Mouse (Mus musculus) CH12.LX (cell line): ENCODE results near the gene Psmd11. TPM values are rescaled to one million over a fixed set of nuclear protein-coding genes. Genes with fewer than 3 reads are reported as not detected.

ENCODE experiments used
- DNase-seq: peaks from one replicate; pipeline ENCODE4 v3.0.0-alpha.2; 2013; ENCODE audit errors: extremely low read depth
- H3K27ac ChIP-seq: 2 replicates; pipeline ENCODE4 v1.5.1; 2012; ENCODE audit warnings: low read depth, mild to moderate bottlenecking, control low read depth, moderate library complexity; ENCODE audit not compliant: insufficient read depth
- H3K27me3 ChIP-seq: replicated peaks from 2 replicates; pipeline ENCODE3; 2012; ENCODE audit warnings: inconsistent platforms
- H3K36me3 ChIP-seq, 2 experiments: replicated peaks in 1 of 2; 2 replicates each; pipeline versions ENCODE3 to v1.6.1; 2012; ENCODE audit warnings: inconsistent platforms in 1 of 2, low read length in 1 of 2, mild to moderate bottlenecking in 1 of 2, mixed read lengths in 1 of 2, moderate library complexity in 1 of 2; ENCODE audit not compliant: control insufficient read depth in 1 of 2, insufficient read depth in 1 of 2
- H3K4me1 ChIP-seq, 2 experiments: 2 replicates each; pipeline ENCODE4 v1.6.1; 2012; ENCODE audit warnings: inconsistent platforms in 1 of 2, moderate library complexity in 1 of 2; ENCODE audit not compliant: insufficient read depth in 2 of 2, control insufficient read depth in 1 of 2
- H3K4me2 ChIP-seq: 2 replicates; pipeline ENCODE4 v1.6.1; 2012; ENCODE audit warnings: low read depth, mild to moderate bottlenecking, control low read depth; ENCODE audit not compliant: poor library complexity, insufficient read depth, severe bottlenecking
- H3K4me3 ChIP-seq, 3 experiments: fragments of 150-350 bp in 1 of 3; sonication (generic) in 1 of 3; replicated peaks in 1 of 3; 2 replicates each; pipeline versions ENCODE3 to v1.5.1; 2011 to 2012; ENCODE audit warnings: low read depth in 2 of 3, low read length in 2 of 3, mild to moderate bottlenecking in 2 of 3, moderate library complexity in 2 of 3, control low read depth in 1 of 3, improper control_type of control experiment in 1 of 3, inconsistent platforms in 1 of 3, mixed read lengths in 1 of 3; ENCODE audit not compliant: poor library complexity in 1 of 3
- H3K79me2 ChIP-seq: replicated peaks from 2 replicates; pipeline ENCODE4 v1.6.1; 2012; ENCODE audit warnings: mild to moderate bottlenecking, moderate library complexity; ENCODE audit not compliant: control insufficient read depth, poor library complexity, insufficient read depth, severe bottlenecking; ENCODE audit errors: extremely low read depth
- H3K9ac ChIP-seq: 2 replicates; pipeline ENCODE4 v1.6.1; 2012; ENCODE audit warnings: low read depth, mild to moderate bottlenecking, control low read depth, moderate library complexity; ENCODE audit not compliant: insufficient read depth
- H3K9me3 ChIP-seq: replicated peaks from 2 replicates; pipeline ENCODE3; 2012; ENCODE audit warnings: low read length, inconsistent platforms, mixed read lengths
- CHD2 ChIP-seq: IDR thresholded peaks from 2 replicates; pipeline ENCODE4 v1.6.1; 2011; ENCODE audit warnings: low read length, improper control_type of control experiment
- CTCF ChIP-seq, 2 experiments: IDR thresholded peaks in 1 of 2; conservative IDR thresholded peaks in 1 of 2; 2 replicates each; pipeline ENCODE4 v1.5.1; 2011 to 2012; ENCODE audit warnings: low read depth in 2 of 2, low read length in 2 of 2, improper control_type of control experiment in 1 of 2, inconsistent platforms in 1 of 2, mild to moderate bottlenecking in 1 of 2, moderate library complexity in 1 of 2
- E2F4 ChIP-seq: IDR thresholded peaks from 2 replicates; pipeline ENCODE4 v1.6.1; 2011; ENCODE audit warnings: low read depth, low read length, improper control_type of control experiment; ENCODE audit not compliant: insufficient replicate concordance
- ELF1 ChIP-seq: IDR thresholded peaks from 2 replicates; pipeline ENCODE4 v1.6.1; 2014; ENCODE audit warnings: low read depth, mild to moderate bottlenecking, inconsistent platforms, low read length, improper control_type of control experiment
- EP300 ChIP-seq: IDR thresholded peaks from 2 replicates; pipeline ENCODE4 v1.6.1; 2011; ENCODE audit warnings: low read length, improper control_type of control experiment
- ETS1 ChIP-seq: conservative IDR thresholded peaks from 2 replicates; pipeline ENCODE4 v1.6.1; 2012; ENCODE audit warnings: low read depth, mild to moderate bottlenecking, inconsistent platforms, low read length, improper control_type of control experiment, moderate library complexity
- GABPA ChIP-seq: IDR thresholded peaks from 2 replicates; pipeline ENCODE4 v1.6.1; 2012; ENCODE audit warnings: low read depth, low read length, improper control_type of control experiment, inconsistent platforms; ENCODE audit not compliant: insufficient replicate concordance
- IRF4 ChIP-seq: IDR thresholded peaks from 2 replicates; pipeline ENCODE4 v1.6.1; 2014; ENCODE audit warnings: low read depth, mild to moderate bottlenecking, inconsistent platforms, low read length, improper control_type of control experiment
- JUN ChIP-seq: IDR thresholded peaks from 2 replicates; pipeline ENCODE4 v1.6.1; 2011; ENCODE audit warnings: low read depth, mild to moderate bottlenecking, low read length, improper control_type of control experiment, moderate library complexity; ENCODE audit not compliant: insufficient read depth
- JUND ChIP-seq: conservative IDR thresholded peaks from 2 replicates; pipeline ENCODE4 v1.6.1; 2011; ENCODE audit warnings: low read depth, low read length, improper control_type of control experiment
- KAT2A ChIP-seq: IDR thresholded peaks from 2 replicates; pipeline ENCODE4 v1.6.1; 2012; ENCODE audit warnings: low read length, improper control_type of control experiment, inconsistent platforms; ENCODE audit not compliant: insufficient replicate concordance
- MAZ ChIP-seq: IDR thresholded peaks from 2 replicates; pipeline ENCODE4 v1.6.1; 2012; ENCODE audit warnings: low read depth, mild to moderate bottlenecking, inconsistent platforms, low read length, improper control_type of control experiment, moderate library complexity
- MEF2A ChIP-seq: IDR thresholded peaks from 2 replicates; pipeline ENCODE4 v1.6.1; 2014; ENCODE audit warnings: low read depth, mild to moderate bottlenecking, inconsistent platforms, low read length, improper control_type of control experiment, borderline replicate concordance
- MXI1 ChIP-seq: IDR thresholded peaks from 2 replicates; pipeline ENCODE4 v1.6.1; 2011; ENCODE audit warnings: mild to moderate bottlenecking, low read depth, low read length, improper control_type of control experiment
- MYC ChIP-seq: IDR thresholded peaks from 2 replicates; pipeline ENCODE4 v1.6.1; 2011; ENCODE audit warnings: low read depth, mild to moderate bottlenecking, improper control_type of control experiment, low read length
- NELFE ChIP-seq: IDR thresholded peaks from 2 replicates; pipeline ENCODE4 v1.6.1; 2011; ENCODE audit warnings: low read depth, low read length, improper control_type of control experiment
- NRF1 ChIP-seq: IDR thresholded peaks from 2 replicates; pipeline ENCODE4 v1.6.1; 2014; ENCODE audit warnings: low read depth, mild to moderate bottlenecking, inconsistent platforms, low read length, improper control_type of control experiment, moderate library complexity
- PAX5 ChIP-seq: IDR thresholded peaks from 2 replicates; pipeline ENCODE4 v1.6.1; 2012; ENCODE audit warnings: low read length, inconsistent platforms, mixed read lengths
- RAD21 ChIP-seq: IDR thresholded peaks from 2 replicates; pipeline ENCODE4 v1.6.1; 2011; ENCODE audit warnings: low read depth, mild to moderate bottlenecking, low read length, improper control_type of control experiment, moderate library complexity
- RCOR1 ChIP-seq: conservative IDR thresholded peaks from 2 replicates; pipeline ENCODE4 v1.6.1; 2012; ENCODE audit warnings: low read depth, mild to moderate bottlenecking, inconsistent platforms, low read length, improper control_type of control experiment
- SIN3A ChIP-seq: IDR thresholded peaks from 2 replicates; pipeline ENCODE4 v1.6.1; 2012; ENCODE audit warnings: low read length, improper control_type of control experiment, inconsistent platforms
- SMC3 ChIP-seq: IDR thresholded peaks from 2 replicates; pipeline ENCODE4 v1.6.1; 2011; ENCODE audit warnings: low read depth, low read length, improper control_type of control experiment
- TCF12 ChIP-seq: IDR thresholded peaks from 2 replicates; pipeline ENCODE4 v1.6.1; 2014; ENCODE audit warnings: low read depth, mild to moderate bottlenecking, inconsistent platforms, low read length, improper control_type of control experiment
- UBTF ChIP-seq: IDR thresholded peaks from 2 replicates; pipeline ENCODE4 v1.6.1; 2012; ENCODE audit warnings: low read depth, mild to moderate bottlenecking, inconsistent platforms, low read length, improper control_type of control experiment, moderate library complexity
- USF2 ChIP-seq: conservative IDR thresholded peaks from 2 replicates; pipeline ENCODE4 v1.6.1; 2011; ENCODE audit warnings: low read depth, low read length, improper control_type of control experiment
- ZC3H11A ChIP-seq: IDR thresholded peaks from 2 replicates; pipeline ENCODE4 v1.6.1; 2012; ENCODE audit warnings: low read depth, mild to moderate bottlenecking, inconsistent platforms, low read length, improper control_type of control experiment
- ZMIZ1 ChIP-seq: IDR thresholded peaks from 2 replicates; pipeline ENCODE4 v1.6.1; 2012; ENCODE audit warnings: low read depth, mild to moderate bottlenecking, inconsistent platforms, low read length, improper control_type of control experiment
- ZNF384 ChIP-seq: IDR thresholded peaks from 2 replicates; pipeline ENCODE4 v1.6.1; 2012; ENCODE audit warnings: low read depth, low read length, improper control_type of control experiment, inconsistent platforms
- dilution Hi-C: fragments of 300-500 bp; cut with MboI; formaldehyde crosslinking; loops from 2 replicates; pipeline ENCODE4 v1.14.3; 2020; ENCODE audit warnings: low sequenced_read_pairs; ENCODE audit not compliant: extremely low pct_unique_long_range_greater_than_20kb, extremely low pct_ligation_motif_present
- in situ Hi-C: fragments of 300-500 bp; cut with MboI; formaldehyde crosslinking; loops from 3 replicates; pipeline ENCODE4 v1.14.3; 2019; ENCODE audit warnings: low sequenced_read_pairs, low pct_ligation_motif_present, low pct_unique_long_range_greater_than_20kb, mixed read lengths
- polyA plus RNA-seq: library from polyadenylated mRNA; unstranded; fragments of >175 nt; gene quantifications from 2 replicates; pipeline ENCODE4 v1.2.1, GENCODE M21; 2012; ENCODE audit warnings: low read depth; ENCODE audit not compliant: insufficient read length
- total RNA-seq, 2 experiments: library from RNA; depleted of rRNA; stranded (reverse); fragments of 300-350 nt in 1 of 2; fragments of >200 nt in 1 of 2; gene quantifications; 2 replicates each; pipeline ENCODE4 v1.2.3; 2012 to 2014

The Psmd11 gene
- total and polyA plus RNA-seq, 3 experiments: 116 to 191 (median 141) TPM

DNA sequence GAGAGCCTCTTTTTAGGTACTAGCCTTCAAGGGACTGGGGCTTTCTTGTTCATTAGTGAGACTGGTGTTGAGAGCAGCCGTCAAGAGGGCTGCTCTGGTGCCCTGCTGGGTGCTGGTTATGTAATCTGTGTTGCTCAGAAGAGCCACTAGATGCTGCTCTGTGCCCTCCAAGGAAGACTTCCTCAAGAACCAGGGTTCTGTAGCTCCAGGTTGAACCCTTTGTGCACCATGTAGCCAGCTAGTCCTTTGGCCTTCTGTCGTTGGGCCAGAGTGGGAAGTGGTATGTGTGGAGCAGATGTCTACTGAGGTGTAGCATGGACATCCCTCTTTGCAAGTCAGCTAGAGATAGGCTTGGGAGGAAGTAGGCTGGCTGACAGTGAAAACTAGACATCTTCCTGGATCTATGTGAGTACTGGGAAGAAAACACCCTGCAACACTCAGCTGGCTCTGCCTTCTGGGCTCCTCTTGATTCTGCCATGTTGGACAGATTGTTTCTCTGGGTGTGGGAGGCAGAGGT, 45.8 kb downstream of the Psmd11 start (continued):
- TF ChIP-seq NRF1 (no peak), RCOR1 (no peak), MAZ (no peak), CHD2 (no peak), SMC3 (peak; percentile 83), RAD21 (peak; percentile 87), PAX5 (no peak), MXI1 (no peak), ETS1 (no peak), CTCF (conservative IDR thresholded peaks at IDR 0.05 in 1 of 2, IDR thresholded peaks at IDR 0.05 in 1 of 2; ENCODE audit: low read depth in 2 of 2, low read length in 2 of 2) (peak in 1 of 2 experiments; percentile 79; a peak in 2 of 4 replicates), ZMIZ1 (no peak; the same call in 1 of the 2 replicates), KAT2A (no peak), JUN (no peak), NELFE (no peak), ZC3H11A (peak; percentile 59), IRF4 (peak; percentile 38; the same call in 1 of the 2 replicates), GABPA (no peak), UBTF (no peak)
- TF ChIP-seq, all 38 proteins: peak for 7

DNA sequence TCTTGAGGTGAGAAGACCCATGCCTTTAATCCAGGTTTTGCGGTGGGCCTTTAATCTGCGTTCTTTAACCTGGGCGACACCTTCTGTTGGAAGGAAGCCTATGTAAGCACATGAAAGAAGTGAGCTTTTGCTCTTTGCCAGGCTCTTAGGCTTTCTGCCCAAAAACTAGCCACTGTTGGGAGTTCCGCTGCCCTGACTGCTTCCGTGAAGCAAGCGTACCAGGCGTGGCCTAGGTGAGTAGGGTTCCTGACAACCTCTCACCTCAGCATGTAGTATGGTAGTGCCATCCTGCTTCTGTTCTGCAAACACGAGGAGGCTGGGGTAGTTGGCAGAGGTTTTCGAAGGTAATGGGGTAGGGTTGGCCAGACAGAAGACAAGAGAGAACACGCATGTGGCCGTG, 46.4 kb downstream of the Psmd11 start:
- TF ChIP-seq EP300 (no peak), RCOR1 (no peak), ZNF384 (no peak), MYC (no peak), IRF4 (no peak), TCF12 (no peak), ETS1 (no peak), RAD21 (no peak), USF2 (no peak), CHD2 (no peak), SIN3A (no peak), PAX5 (no peak), MEF2A (no peak), SMC3 (no peak), ZMIZ1 (no peak), E2F4 (no peak), ELF1 (no peak), MXI1 (no peak), JUND (no peak)
- TF ChIP-seq, all 38 proteins: peak for 0
- no peaks in the 10 kb centered on the region for H3K9me3 ChIP-seq
- dilution Hi-C loops: no loop called here
- no peak overlapping the region for H3K27ac ChIP-seq
- in situ Hi-C loops: loop anchor here (5.0 to 25.0 kb wide), 3 partner anchors 82 to 337 kb away; partner anchors contain the start of gene Tmem98
- H3K27me3 ChIP-seq: no peaks in the 10 kb centered on the region
- H3K9ac ChIP-seq: no peak overlapping the region
- peaks cover 12 to 47% of the 10 kb centered on the region in 2 experiments for H3K4me1 ChIP-seq
- peaks cover 22% of the 10 kb centered on the region for H3K79me2 ChIP-seq
- H3K4me3 ChIP-seq: no peak overlapping the region
- H3K4me2 ChIP-seq: no peak overlapping the region
- no peak for DNase-seq
- peaks cover 29 to 75% of the 10 kb centered on the region in 2 experiments for H3K36me3 ChIP-seq
